Mouse (Mus musculus) hindbrain, embryonic 10.5 days (tissue): ENCODE results near the gene Becn1. TPM values are rescaled to one million over a fixed set of nuclear protein-coding genes. Genes with fewer than 3 reads are reported as not detected.
"Not testable (repeated sequence)": the region's sequence is repeated elsewhere in the genome, so short reads cannot be mapped to it uniquely, and the experiment has no call there.

Source experiments
- DNase-seq: peaks from one replicate; pipeline ENCODE4 v3.0.0-alpha.2; 2017; ENCODE audit warnings: low spot score
- H3K27ac ChIP-seq: fragments of 300-500 bp; sonication (generic); 2 replicates; pipeline ENCODE4 v1.5.1; 2016; ENCODE audit warnings: mild to moderate bottlenecking, moderate library complexity
- H3K27me3 ChIP-seq: fragments of 300-500 bp; sonication (generic); 2 replicates; pipeline ENCODE4 v1.6.1; 2016; ENCODE audit warnings: mild to moderate bottlenecking; ENCODE audit not compliant: poor library complexity, insufficient read depth, severe bottlenecking
- H3K36me3 ChIP-seq: fragments of 300-500 bp; sonication (generic); 2 replicates; pipeline ENCODE4 v1.6.1; 2016; ENCODE audit warnings: mild to moderate bottlenecking, moderate library complexity
- H3K4me1 ChIP-seq: fragments of 300-500 bp; sonication (generic); replicated peaks from 2 replicates; pipeline ENCODE4 v1.6.1; 2016; ENCODE audit warnings: mild to moderate bottlenecking
- H3K4me3 ChIP-seq: fragments of 300-500 bp; sonication (generic); 2 replicates; pipeline ENCODE4 v1.5.1; 2016; ENCODE audit warnings: mild to moderate bottlenecking, moderate library complexity
- H3K9me3 ChIP-seq: fragments of 300-500 bp; sonication (generic); 2 replicates; pipeline ENCODE4 v1.6.1; 2016; ENCODE audit warnings: mild to moderate bottlenecking, moderate library complexity
- WGBS: fragments of 180-500 bp; shearing (Covaris S2); methylation state at CpG from one replicate; pipeline ENCODE4 v1.1.7; 2016; 5-methylcytosine and 5-hydroxymethylcytosine counted together
- polyA plus RNA-seq: library from polyadenylated mRNA; unstranded; fragments of >200 nt; fragmentation: Nextera tagmentation; extraction: Ambion mirVana; gene quantifications from 2 replicates; pipeline ENCODE4 v1.2.1, GENCODE M21; 2016

Becn1 gene
- polyA plus RNA-seq, 1 experiment from 2014 or later: 153 TPM

DNA sequence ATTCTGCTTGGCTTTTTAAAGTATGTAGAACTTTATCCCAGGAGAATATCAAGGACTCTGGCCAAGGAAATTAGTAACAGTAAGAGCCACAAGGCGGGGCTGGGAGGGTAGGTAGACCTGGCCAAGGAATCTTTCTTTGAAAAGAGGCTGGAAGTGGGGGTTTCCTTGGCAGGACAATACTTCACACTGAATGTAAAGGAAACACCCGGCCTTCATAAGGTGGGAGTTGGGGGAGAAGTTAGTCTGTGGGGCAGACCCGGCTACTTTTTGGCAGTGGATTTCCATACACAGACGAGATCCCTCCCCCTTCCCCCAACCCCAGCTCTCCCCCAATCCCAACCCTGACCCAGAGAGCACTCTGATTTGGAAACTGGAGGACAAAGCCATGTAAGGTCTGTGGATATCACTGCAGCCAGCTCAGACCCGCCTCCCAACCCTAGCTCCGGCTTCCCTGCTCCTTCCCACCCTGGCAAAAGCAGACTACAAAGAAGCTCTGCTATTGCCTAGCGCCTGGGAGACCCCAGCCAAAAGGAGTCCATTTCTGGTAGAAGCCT, 28.4 kb upstream of the Becn1 start, which contains the start of gene Aoc3:
Gene Aoc3 (plus strand): TSS at position 235 of the 554 bp plus-strand sequence.
- Histone ChIP-seq H3K36me3 (peaks cover 23% of the 10 kb centered on the region), H3K4me3 (no peak within 1 kb of the TSS), H3K4me1 (peaks cover 24% of the 10 kb centered on the region), H3K9me3 (no peaks in the 10 kb centered on the region), H3K27ac (no peak within 1 kb of the TSS; the same call in 1 of the 2 replicates), H3K27me3 (no peaks in the 10 kb centered on the region)
- DNase-seq: no peak
- 71% methylated on average over 7 of the region's 7 CpGs for WGBS

- H3K36me3 ChIP-seq: peaks cover 36% of the 10 kb centered on the region
- no peak overlapping the region for H3K4me3 ChIP-seq
- H3K27ac ChIP-seq: no peak overlapping the region
- no peaks in the 10 kb centered on the region for H3K9me3 ChIP-seq
- WGBS: 85% methylated on average over 6 of the region's 6 CpGs
- H3K4me1 ChIP-seq: peaks cover 17% of the 10 kb centered on the region
- DNase-seq: no peak
- H3K27me3 ChIP-seq: no peaks in the 10 kb centered on the region
Observed at GRCm38 (mm10) chr11:101328941-101329635, 27.0 kb upstream of the Becn1 start.

DNA sequence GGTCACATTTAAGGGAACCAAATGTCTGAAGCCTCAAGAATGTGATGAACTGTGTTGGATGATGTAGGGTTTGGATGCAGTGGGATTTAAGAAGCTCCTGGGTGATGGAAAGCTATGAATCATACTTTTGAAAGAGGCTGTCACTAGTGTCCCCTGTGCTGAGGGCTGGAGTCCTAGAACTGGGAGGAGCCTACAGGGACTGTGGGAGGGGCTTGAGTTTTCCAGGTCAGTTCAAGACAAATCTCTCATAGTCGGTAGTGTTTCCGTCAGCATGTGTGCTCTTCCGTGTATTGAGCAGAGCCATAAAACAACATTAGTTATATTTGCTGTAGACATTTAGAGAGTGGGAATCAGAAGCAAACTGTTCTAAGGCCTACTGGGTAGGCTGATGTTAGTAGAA, 25.2 kb upstream of the Becn1 start:
- Histone ChIP-seq H3K27me3 (no peaks in the 10 kb centered on the region), H3K36me3 (peaks cover 54% of the 10 kb centered on the region), H3K4me3 (no peak overlapping the region), H3K9me3 (no peaks in the 10 kb centered on the region), H3K4me1 (peaks cover 7% of the 10 kb centered on the region; the same call in 1 of the 2 replicates), H3K27ac (no peak overlapping the region)
- DNase-seq: no peak
- 64% methylated on average over 3 of the region's 3 CpGs for WGBS

GRCm38 (mm10) chr11:101326147-101326546, 24.1 kb upstream of the Becn1 start:
- no peaks in the 10 kb centered on the region for H3K9me3 ChIP-seq
- H3K27ac ChIP-seq: no peak overlapping the region
- peaks cover 7% of the 10 kb centered on the region; the same call in 1 of the 2 replicates for H3K4me1 ChIP-seq
- H3K27me3 ChIP-seq: no peaks in the 10 kb centered on the region
- DNase-seq: no peak
- H3K4me3 ChIP-seq: no peak overlapping the region
- peaks cover 66% of the 10 kb centered on the region for H3K36me3 ChIP-seq
- 87% methylated on average over 11 of the region's 11 CpGs for WGBS

GRCm38 (mm10) chr11:101325201-101325600, 23.1 kb upstream of the Becn1 start:
- not testable (repeated sequence) for DNase-seq, H3K4me1 ChIP-seq, H3K27ac ChIP-seq, H3K9me3 ChIP-seq, H3K27me3 ChIP-seq, H3K4me3 ChIP-seq
- peaks cover 75% of the 10 kb centered on the region for H3K36me3 ChIP-seq
- 92% methylated on average over 11 of the region's 11 CpGs for WGBS

DNA sequence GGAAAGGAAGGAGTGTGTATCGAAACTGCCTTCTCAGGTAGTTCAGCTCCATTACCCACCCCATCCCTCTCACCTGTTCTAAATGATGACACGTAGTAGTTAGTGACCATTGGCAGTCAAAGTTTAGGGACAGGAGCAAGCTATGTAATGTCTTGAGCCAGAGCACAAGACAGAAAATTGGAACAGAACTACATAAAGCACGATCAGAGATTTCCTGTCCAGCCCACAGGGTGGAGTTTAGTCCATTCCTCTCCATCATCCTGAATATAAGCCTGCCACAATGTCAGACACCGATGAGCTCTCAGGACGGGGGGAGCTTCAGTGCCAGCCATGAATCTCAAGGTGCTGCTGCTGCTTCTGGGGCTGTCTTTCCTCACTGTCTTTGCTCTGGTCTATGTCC, 22.7 kb upstream of the Becn1 start, which contains the start of gene Aoc2:
Gene Aoc2 (plus strand): TSS at position 301 of the 400 bp plus-strand sequence.
- 94% methylated on average over 5 of the region's 5 CpGs for WGBS
- peaks cover 80% of the 10 kb centered on the region for H3K36me3 ChIP-seq

DNA sequence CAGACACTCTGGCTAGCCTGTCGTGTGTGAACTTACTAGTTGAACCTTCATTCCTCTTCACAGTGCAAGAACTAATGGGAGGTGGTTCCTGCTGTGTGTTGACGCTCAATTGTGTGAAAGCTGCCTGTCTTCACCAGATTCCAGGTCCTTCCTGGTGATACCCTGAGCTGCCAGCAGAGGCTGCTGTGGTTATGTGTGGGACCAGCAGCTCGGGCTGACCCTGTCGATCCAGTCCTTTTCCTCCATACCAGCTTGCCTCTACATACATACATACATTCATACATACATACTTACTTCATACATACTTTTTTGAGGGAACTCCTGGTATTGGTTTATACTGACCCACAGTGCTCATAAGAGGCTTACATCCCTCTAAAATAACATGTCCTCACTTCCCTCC, 21.5 kb upstream of the Becn1 start:
- H3K4me1 ChIP-seq: no peaks in the 10 kb centered on the region; the same call in 1 of the 2 replicates
- H3K27me3 ChIP-seq: no peaks in the 10 kb centered on the region
- 19% methylated on average over 4 of the region's 4 CpGs for WGBS
- peaks cover 86% of the 10 kb centered on the region for H3K36me3 ChIP-seq
- no peak overlapping the region for H3K27ac ChIP-seq
- no peaks in the 10 kb centered on the region for H3K9me3 ChIP-seq
- DNase-seq: peak; percentile 75
- H3K4me3 ChIP-seq: no peak overlapping the region; the same call in 1 of the 2 replicates

More for the DNA sequence above, 22.7 kb upstream of the Becn1 start, which contains the start of gene Aoc2:
- Histone ChIP-seq H3K27ac (no peak within 1 kb of the TSS), H3K27me3 (no peaks in the 10 kb centered on the region), H3K9me3 (no peaks in the 10 kb centered on the region), H3K4me1 (no peaks in the 10 kb centered on the region; the same call in 1 of the 2 replicates), H3K4me3 (no peak within 1 kb of the TSS)
- DNase-seq: no peak

DNA sequence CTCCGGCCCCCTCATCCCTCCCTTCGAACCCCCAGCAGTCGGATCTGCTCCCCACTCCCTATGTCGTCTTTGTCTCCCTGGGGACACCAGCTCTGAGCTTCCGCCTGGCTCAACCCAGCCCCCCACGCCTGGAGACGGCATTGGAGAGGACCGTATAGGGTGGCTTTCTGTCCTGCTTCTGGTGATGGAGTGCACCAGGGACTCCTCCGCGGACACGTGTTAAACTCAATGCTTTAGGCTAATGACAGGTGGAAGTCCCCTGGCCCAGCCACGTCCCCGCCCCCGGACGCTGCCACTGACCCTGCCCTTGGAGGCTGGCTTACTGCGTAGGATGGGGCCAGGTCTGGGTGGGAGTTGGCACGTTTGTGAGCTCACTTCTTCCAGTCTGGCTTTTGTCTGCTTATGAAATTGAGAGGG, 14.4 kb upstream of the Becn1 start:
- no peaks in the 10 kb centered on the region for H3K27me3 ChIP-seq
- H3K4me1 ChIP-seq: peaks cover 17% of the 10 kb centered on the region
- peak overlapping the region; percentile 90 for H3K27ac ChIP-seq
- peaks cover 39% of the 10 kb centered on the region for H3K36me3 ChIP-seq
- H3K9me3 ChIP-seq: no peaks in the 10 kb centered on the region
- H3K4me3 ChIP-seq: peak overlapping the region; percentile 94
- WGBS: under 1% methylated on average over 17 of the region's 17 CpGs
- no peak for DNase-seq

- Histone ChIP-seq H3K27me3 (no peaks in the 10 kb centered on the region), H3K9me3 (no peaks in the 10 kb centered on the region), H3K27ac (peak within 1 kb of the TSS; percentile 90), H3K4me1 (peaks cover 17% of the 10 kb centered on the region), H3K4me3 (peak within 1 kb of the TSS; percentile 94), H3K36me3 (peaks cover 33% of the 10 kb centered on the region)
- peak; percentile 96 for DNase-seq
- WGBS: under 1% methylated on average over 62 of the region's 62 CpGs
Observed at GRCm38 (mm10) chr11:101315665-101316500, 13.8 kb upstream of the Becn1 start, which contains the start of gene Psme3. Gene Psme3 (plus strand): TSS chr11:101316213.

GRCm38 (mm10) chr11:101315082-101315650, 13.1 kb upstream of the Becn1 start:
- WGBS: 83% methylated on average over 8 of the region's 8 CpGs
- H3K36me3 ChIP-seq: peaks cover 26% of the 10 kb centered on the region

GRCm38 (mm10) chr11:101314567-101314966, 12.5 kb upstream of the Becn1 start:
- Histone ChIP-seq H3K27me3 (no peaks in the 10 kb centered on the region), H3K27ac (no peak overlapping the region), H3K36me3 (peaks cover 20% of the 10 kb centered on the region), H3K4me3 (no peak overlapping the region), H3K4me1 (peaks cover 17% of the 10 kb centered on the region), H3K9me3 (no peaks in the 10 kb centered on the region)
- WGBS: 100% methylated on average over 1 of the region's 1 CpGs
- no peak for DNase-seq

More at GRCm38 (mm10) chr11:101315082-101315650, 13.1 kb upstream of the Becn1 start:
- H3K9me3 ChIP-seq: no peaks in the 10 kb centered on the region
- peak overlapping the region; percentile 90 for H3K27ac ChIP-seq
- H3K4me1 ChIP-seq: peaks cover 17% of the 10 kb centered on the region
- DNase-seq: no peak
- peak overlapping the region; percentile 94 for H3K4me3 ChIP-seq
- no peaks in the 10 kb centered on the region for H3K27me3 ChIP-seq

DNA sequence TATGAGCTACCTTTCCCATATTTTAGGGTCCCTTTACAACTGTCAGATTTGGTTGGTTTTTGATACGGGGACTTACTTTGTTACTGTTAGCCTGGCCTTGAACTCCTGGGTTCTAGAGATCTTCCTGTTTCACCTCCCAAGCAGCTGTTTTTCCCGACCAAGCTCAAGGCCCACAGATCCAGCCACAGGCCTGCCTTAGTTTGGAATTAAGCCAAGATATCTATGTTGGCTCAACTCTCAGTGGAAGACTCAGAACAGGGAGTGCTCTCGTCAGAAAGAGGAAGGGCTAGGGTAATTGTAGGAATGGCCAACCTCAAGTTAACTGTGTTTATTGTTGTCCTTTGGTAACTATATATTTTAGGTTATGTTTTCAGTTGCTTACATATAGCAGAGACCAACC, 10.1 kb upstream of the Becn1 start:
- no peaks in the 10 kb centered on the region for H3K9me3 ChIP-seq
- DNase-seq: no peak
- WGBS: 81% methylated on average over 3 of the region's 3 CpGs

More for the DNA sequence above, 10.1 kb upstream of the Becn1 start:
- Histone ChIP-seq H3K27ac (no peak overlapping the region), H3K27me3 (peaks cover 4% of the 10 kb centered on the region; the same call in 1 of the 2 replicates), H3K4me1 (peaks cover 9% of the 10 kb centered on the region), H3K36me3 (no peaks in the 10 kb centered on the region), H3K4me3 (no peak overlapping the region)
